Mouse (Mus musculus): ENCODE results near the gene Insrr.
"Not testable (repeated sequence)": the region's sequence is repeated elsewhere in the genome, so short reads cannot be mapped to it uniquely, and the experiment has no call there.

Gene Insrr

GRCm38 (mm10) chr3:87779086-87779485 is 17.7 kb upstream of the Insrr start:
- no peak for DNase-seq

GRCm38 (mm10) chr3:87783282-87784023 is 13.3 kb upstream of the Insrr start:
- no peak for DNase-seq

- no peak for DNase-seq
Measured at GRCm38 (mm10) chr3:87785156-87785555, 11.6 kb upstream of the Insrr start.

- DNase-seq, result no peak
Measured at GRCm38 (mm10) chr3:87785626-87786214, 11.0 kb upstream of the Insrr start.

- DNase-seq, result no peak
Measured at GRCm38 (mm10) chr3:87789248-87789647, 7.5 kb upstream of the Insrr start.

- DNase-seq, result no peak
Measured at GRCm38 (mm10) chr3:87789768-87790167, 7.0 kb upstream of the Insrr start.

- DNase-seq, result peak; percentile 27 to 57
Measured at GRCm38 (mm10) chr3:87794922-87795325, 1.8 kb upstream of the Insrr start, which contains the start of gene Ntrk1. Gene Ntrk1 (minus strand): TSS chr3:87795162.

- DNase-seq, result peak; percentile 59 to 81
Measured at GRCm38 (mm10) chr3:87795336-87796277, 1.1 kb upstream of the Insrr start.

- DNase-seq, result peak; percentile 24 to 40
Measured at GRCm38 (mm10) chr3:87801681-87802080, 4.9 kb downstream of the Insrr start.

- DNase-seq, result peak in 1 of 2 experiments; percentile 29
Measured at GRCm38 (mm10) chr3:87804038-87804677, 7.4 kb downstream of the Insrr start.

- peak in 1 of 2 experiments; percentile 29 for DNase-seq
Measured at GRCm38 (mm10) chr3:87809322-87809962, 12.7 kb downstream of the Insrr start.

GRCm38 (mm10) chr3:87811297-87811696 is 14.5 kb downstream of the Insrr start:
- no peak for DNase-seq

GRCm38 (mm10) chr3:87812413-87812812 is 15.7 kb downstream of the Insrr start:
- DNase-seq, result no peak

GRCm38 (mm10) chr3:87812873-87813272 is 16.1 kb downstream of the Insrr start:
- peak; percentile 17 to 37 for DNase-seq

- DNase-seq, result peak in 1 of 2 experiments; percentile 23
Measured at GRCm38 (mm10) chr3:87816166-87816565, 19.4 kb downstream of the Insrr start.

GRCm38 (mm10) chr3:87816646-87817093 is 19.9 kb downstream of the Insrr start:
- DNase-seq, result peak; percentile 82 to 90

GRCm38 (mm10) chr3:87818226-87818625 is 21.5 kb downstream of the Insrr start:
- DNase-seq, result no peak

GRCm38 (mm10) chr3:87824206-87824605 is 27.5 kb downstream of the Insrr start, which contains the start of gene Pear1:
Gene Pear1 (minus strand): TSS chr3:87824306.
- DNase-seq, result not testable (repeated sequence)

GRCm38 (mm10) chr3:87828435-87828834 is 31.7 kb downstream of the Insrr start:
- no peak for DNase-seq

GRCm38 (mm10) chr3:87829025-87829424 is 32.3 kb downstream of the Insrr start:
- DNase-seq, result no peak

- no peak for DNase-seq
Measured at GRCm38 (mm10) chr3:87832109-87832859, 35.5 kb downstream of the Insrr start.

Measured in kidney, postnatal 36 days (tissue).